Mouse (Mus musculus): ENCODE data around the gene Olfr569. TPM values are rescaled to one million over a fixed set of nuclear protein-coding genes. Genes with fewer than 3 reads are reported as not detected.

Gene Olfr569
- polyA plus RNA-seq, 1 experiment from 2014 or later = not detected

Other genes with a start within 250 kb of the Olfr569 start
- gene Olfr555, start 232.1 kb downstream of the Olfr569 start, polyA plus RNA-seq (2016; fragmentation: Nextera tagmentation; extraction: Ambion mirVana) = not detected in 2 replicates
- not detected in 2 replicates for gene Olfr556, start 226.0 kb downstream of the Olfr569 start, polyA plus RNA-seq (2016; fragmentation: Nextera tagmentation; extraction: Ambion mirVana)
- 14.9 and 15.0 TPM in 2 replicates for gene Trim68, start 203.6 kb downstream of the Olfr569 start, polyA plus RNA-seq (2016; fragmentation: Nextera tagmentation; extraction: Ambion mirVana)
- not detected in 2 replicates for gene Olfr557, start 195.0 kb downstream of the Olfr569 start, polyA plus RNA-seq (2016; fragmentation: Nextera tagmentation; extraction: Ambion mirVana)
- gene Olfr558, start 188.7 kb downstream of the Olfr569 start, polyA plus RNA-seq (2016; fragmentation: Nextera tagmentation; extraction: Ambion mirVana) = not detected in 2 replicates
- not detected in 2 replicates for gene Olfr33, start 171.8 kb downstream of the Olfr569 start, polyA plus RNA-seq (2016; fragmentation: Nextera tagmentation; extraction: Ambion mirVana)
- not detected in 2 replicates for gene Olfr559, start 163.4 kb downstream of the Olfr569 start, polyA plus RNA-seq (2016; fragmentation: Nextera tagmentation; extraction: Ambion mirVana)
- not detected in 2 replicates for gene Olfr560, start 131.5 kb downstream of the Olfr569 start, polyA plus RNA-seq (2016; fragmentation: Nextera tagmentation; extraction: Ambion mirVana)
- gene Olfr78, start 131.4 kb downstream of the Olfr569 start, polyA plus RNA-seq (2016; fragmentation: Nextera tagmentation; extraction: Ambion mirVana) = not detected in 2 replicates
- not detected in 2 replicates for gene Olfr561, start 119.7 kb downstream of the Olfr569 start, polyA plus RNA-seq (2016; fragmentation: Nextera tagmentation; extraction: Ambion mirVana)
- gene Olfr564, start 87.4 kb downstream of the Olfr569 start, polyA plus RNA-seq (2016; fragmentation: Nextera tagmentation; extraction: Ambion mirVana) = not detected in 2 replicates
- gene Olfr566, start 32.1 kb downstream of the Olfr569 start, polyA plus RNA-seq (2016; fragmentation: Nextera tagmentation; extraction: Ambion mirVana) = not detected in 2 replicates
- gene Olfr568, start 13.8 kb downstream of the Olfr569 start, polyA plus RNA-seq (2016; fragmentation: Nextera tagmentation; extraction: Ambion mirVana) = not detected in 2 replicates
- gene Olfr570, start 3.7 kb upstream of the Olfr569 start, polyA plus RNA-seq (2016; fragmentation: Nextera tagmentation; extraction: Ambion mirVana) = not detected in 2 replicates
- not detected in 2 replicates for gene Olfr571, start 26.7 kb upstream of the Olfr569 start, polyA plus RNA-seq (2016; fragmentation: Nextera tagmentation; extraction: Ambion mirVana)
- gene Olfr572, start 33.5 kb upstream of the Olfr569 start, polyA plus RNA-seq (2016; fragmentation: Nextera tagmentation; extraction: Ambion mirVana) = not detected in 2 replicates
- gene Olfr573-ps1, start 51.7 kb upstream of the Olfr569 start, polyA plus RNA-seq (2016; fragmentation: Nextera tagmentation; extraction: Ambion mirVana) = not detected in 2 replicates
- gene Olfr574, start 57.6 kb upstream of the Olfr569 start, polyA plus RNA-seq (2016; fragmentation: Nextera tagmentation; extraction: Ambion mirVana) = not detected in 2 replicates
- not detected in 2 replicates for gene Olfr575, start 67.9 kb upstream of the Olfr569 start, polyA plus RNA-seq (2016; fragmentation: Nextera tagmentation; extraction: Ambion mirVana)
- not detected in 2 replicates for gene Olfr576, start 71.8 kb upstream of the Olfr569 start, polyA plus RNA-seq (2016; fragmentation: Nextera tagmentation; extraction: Ambion mirVana)
- gene Olfr577, start 85.1 kb upstream of the Olfr569 start, polyA plus RNA-seq (2016; fragmentation: Nextera tagmentation; extraction: Ambion mirVana) = not detected in 2 replicates
- not detected in 2 replicates for gene Olfr578, start 98.4 kb upstream of the Olfr569 start, polyA plus RNA-seq (2016; fragmentation: Nextera tagmentation; extraction: Ambion mirVana)
- not detected in 2 replicates for gene Olfr582, start 147.1 kb upstream of the Olfr569 start, polyA plus RNA-seq (2016; fragmentation: Nextera tagmentation; extraction: Ambion mirVana)
- not detected in 2 replicates for gene Olfr583, start 160.4 kb upstream of the Olfr569 start, polyA plus RNA-seq (2016; fragmentation: Nextera tagmentation; extraction: Ambion mirVana)
- not detected in 2 replicates for gene Olfr584, start 191.0 kb upstream of the Olfr569 start, polyA plus RNA-seq (2016; fragmentation: Nextera tagmentation; extraction: Ambion mirVana)
- not detected in 2 replicates for gene Olfr585, start 206.8 kb upstream of the Olfr569 start, polyA plus RNA-seq (2016; fragmentation: Nextera tagmentation; extraction: Ambion mirVana)
- gene Olfr586, start 234.8 kb upstream of the Olfr569 start, polyA plus RNA-seq (2016; fragmentation: Nextera tagmentation; extraction: Ambion mirVana) = not detected in 2 replicates
- gene Olfr588-ps1, start 250.0 kb upstream of the Olfr569 start, polyA plus RNA-seq (2016; fragmentation: Nextera tagmentation; extraction: Ambion mirVana) = not detected in 2 replicates

All from limb, embryonic 12.5 days (tissue).